Mouse (Mus musculus): ENCODE results near the gene Sdk2. TPM values are rescaled to one million over a fixed set of nuclear protein-coding genes. Genes with fewer than 3 reads are reported as not detected.

Sdk2 gene
- polyA plus RNA-seq, 1 experiment from 2014 or later, result 1.1 TPM

DNA sequence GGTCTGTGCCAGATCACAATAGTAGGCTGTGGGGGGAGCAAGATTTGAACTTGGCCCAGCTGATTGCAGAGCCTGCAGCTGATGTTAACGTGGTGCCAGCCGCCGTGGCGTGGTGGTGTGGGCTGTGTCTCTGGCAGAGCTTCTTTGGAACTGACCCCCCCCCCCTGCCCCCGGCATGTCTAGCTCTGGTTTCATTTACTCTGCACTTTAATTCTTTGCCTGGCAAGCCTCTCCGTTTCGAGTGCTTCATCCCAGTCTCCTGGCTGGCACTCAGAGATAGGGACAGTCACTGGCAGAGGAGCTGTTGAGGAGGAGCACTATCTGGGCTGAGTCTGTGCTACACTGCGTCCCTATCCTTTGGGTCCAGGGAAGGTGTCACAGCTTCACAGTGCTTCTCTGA lies 75.0 kb downstream of the Sdk2 start:
- no peaks in the 10 kb centered on the region for H3K27me3 ChIP-seq (ENCODE audit: control insufficient read depth, insufficient read depth, low read length)

DNA sequence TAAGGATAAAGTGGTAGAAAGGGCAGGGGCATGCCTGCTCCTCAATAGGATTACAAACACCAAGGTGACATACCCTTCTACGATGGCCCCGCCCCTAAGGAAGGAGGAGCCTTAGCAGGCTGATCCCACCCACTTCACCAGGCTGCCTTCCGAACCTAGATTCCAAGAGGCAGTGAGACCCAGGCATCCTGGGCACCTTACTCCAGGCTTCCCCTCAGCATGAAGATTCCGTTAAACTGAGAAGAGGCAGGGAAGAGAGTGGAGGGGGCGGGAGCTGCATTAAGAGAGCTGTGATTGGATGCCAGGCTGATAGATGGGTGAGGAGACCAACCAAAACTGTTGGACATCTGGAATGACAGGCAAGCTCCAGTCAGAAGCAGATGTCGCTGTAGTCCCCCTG lies 76.4 kb downstream of the Sdk2 start:
- no peaks in the 10 kb centered on the region for H3K9me3 ChIP-seq (replicated peaks; ENCODE audit: control insufficient read depth, low read length)
- H3K27me3 ChIP-seq (ENCODE audit: control insufficient read depth, insufficient read depth, low read length), result no peaks in the 10 kb centered on the region
- H3K4me2 ChIP-seq (ENCODE audit: low read depth, low read length), result peak overlapping the region; percentile 38; the same call in 1 of the 2 replicates
- H3K4me1 ChIP-seq (ENCODE audit: control insufficient read depth, insufficient read depth, low read length), result peaks cover 16% of the 10 kb centered on the region
- peak overlapping the region; percentile 35 for H3K4me3 ChIP-seq (ENCODE audit: low read length)
- no peak overlapping the region for H3K9ac ChIP-seq (ENCODE audit: low read length)
- H3K36me3 ChIP-seq (ENCODE audit: control insufficient read depth, insufficient read depth), result no peaks in the 10 kb centered on the region
- 5% methylated on average over 6 of the region's 6 CpGs for WGBS
- peak; percentile 74 for ATAC-seq (replicated peaks; ENCODE audit: extremely low read depth, insufficient read depth, low FRiP score)
- H3K27ac ChIP-seq (ENCODE audit: low read length), result no peak overlapping the region

More for the DNA sequence above, 75.0 kb downstream of the Sdk2 start:
- H3K36me3 ChIP-seq (ENCODE audit: control insufficient read depth, insufficient read depth), result no peaks in the 10 kb centered on the region
- no peak overlapping the region for H3K27ac ChIP-seq (ENCODE audit: low read length)
- H3K9ac ChIP-seq (ENCODE audit: low read length), result no peak overlapping the region
- H3K4me1 ChIP-seq (ENCODE audit: control insufficient read depth, insufficient read depth, low read length), result peaks cover 8% of the 10 kb centered on the region
- 50% methylated on average over 8 of the region's 8 CpGs for WGBS
- no peaks in the 10 kb centered on the region for H3K9me3 ChIP-seq (replicated peaks; ENCODE audit: control insufficient read depth, low read length)
- H3K4me2 ChIP-seq (ENCODE audit: low read depth, low read length), result no peak overlapping the region
- no peak overlapping the region for H3K4me3 ChIP-seq (ENCODE audit: low read length)
- no peak for ATAC-seq (replicated peaks; ENCODE audit: extremely low read depth, insufficient read depth, low FRiP score)

DNA sequence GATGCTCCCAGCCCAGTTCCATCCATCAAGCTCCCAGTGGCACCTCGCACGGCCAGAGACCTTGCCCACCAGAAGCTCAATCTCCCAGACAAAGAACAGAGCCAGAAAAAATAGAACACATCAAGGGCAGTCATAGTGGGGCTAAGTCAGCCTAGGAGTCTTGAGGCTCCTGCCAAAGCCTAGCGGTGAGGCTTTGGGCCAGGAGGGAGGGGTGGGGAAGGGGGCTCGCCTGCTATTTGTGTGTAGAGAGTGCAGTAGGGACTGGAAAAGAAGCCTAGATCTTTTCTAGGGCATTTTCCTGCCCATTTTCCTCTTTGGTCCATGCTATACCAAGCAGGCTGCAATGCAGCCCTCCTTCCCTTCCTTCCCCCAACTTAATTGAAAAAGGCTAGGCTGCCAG lies 76.8 kb downstream of the Sdk2 start:
- WGBS, result 32% methylated on average over 4 of the region's 4 CpGs
- no peaks in the 10 kb centered on the region for H3K36me3 ChIP-seq (ENCODE audit: control insufficient read depth, insufficient read depth)
- peak overlapping the region; percentile 38; the same call in 1 of the 2 replicates for H3K4me2 ChIP-seq (ENCODE audit: low read depth, low read length)
- no peak for ATAC-seq (replicated peaks; ENCODE audit: extremely low read depth, insufficient read depth, low FRiP score)
- H3K4me1 ChIP-seq (ENCODE audit: control insufficient read depth, insufficient read depth, low read length), result peaks cover 16% of the 10 kb centered on the region
- no peak overlapping the region for H3K9ac ChIP-seq (ENCODE audit: low read length)
- H3K27ac ChIP-seq (ENCODE audit: low read length), result no peak overlapping the region
- no peak overlapping the region for H3K4me3 ChIP-seq (ENCODE audit: low read length)
- no peaks in the 10 kb centered on the region for H3K27me3 ChIP-seq (ENCODE audit: control insufficient read depth, insufficient read depth, low read length)
- H3K9me3 ChIP-seq (replicated peaks; ENCODE audit: control insufficient read depth, low read length), result no peaks in the 10 kb centered on the region

DNA sequence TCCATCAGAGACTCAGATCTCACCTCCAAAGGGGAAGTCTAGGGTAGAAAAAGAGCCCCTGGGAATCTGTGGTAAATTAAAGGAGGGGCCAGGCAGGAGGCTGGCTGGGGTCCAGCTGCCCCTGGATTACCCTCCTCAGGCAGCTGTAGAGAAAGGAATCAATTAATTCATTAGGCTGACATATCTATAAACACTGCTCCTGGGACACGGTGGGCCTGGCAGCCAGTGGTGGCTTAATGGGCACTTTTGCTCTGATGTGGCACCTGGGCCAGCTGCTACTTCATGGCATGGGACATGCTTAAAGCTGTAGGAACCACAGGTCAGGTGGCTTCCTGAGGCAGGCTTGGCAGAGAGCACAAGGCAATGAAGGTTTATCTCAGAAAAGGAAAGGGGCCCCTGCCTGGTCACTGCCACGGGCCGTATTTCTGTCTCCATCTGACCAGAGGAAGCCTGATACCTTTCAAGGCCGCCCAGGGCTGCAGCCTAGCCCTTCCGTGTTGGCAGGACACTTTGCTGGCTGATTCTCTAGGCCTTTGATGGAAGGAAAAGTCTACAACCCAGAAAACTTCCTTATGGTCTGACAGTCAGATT lies 80.9 kb downstream of the Sdk2 start:
- 23% methylated on average over 5 of the region's 5 CpGs for WGBS
- H3K4me1 ChIP-seq (ENCODE audit: control insufficient read depth, insufficient read depth, low read length), result peaks cover 24% of the 10 kb centered on the region

DNA sequence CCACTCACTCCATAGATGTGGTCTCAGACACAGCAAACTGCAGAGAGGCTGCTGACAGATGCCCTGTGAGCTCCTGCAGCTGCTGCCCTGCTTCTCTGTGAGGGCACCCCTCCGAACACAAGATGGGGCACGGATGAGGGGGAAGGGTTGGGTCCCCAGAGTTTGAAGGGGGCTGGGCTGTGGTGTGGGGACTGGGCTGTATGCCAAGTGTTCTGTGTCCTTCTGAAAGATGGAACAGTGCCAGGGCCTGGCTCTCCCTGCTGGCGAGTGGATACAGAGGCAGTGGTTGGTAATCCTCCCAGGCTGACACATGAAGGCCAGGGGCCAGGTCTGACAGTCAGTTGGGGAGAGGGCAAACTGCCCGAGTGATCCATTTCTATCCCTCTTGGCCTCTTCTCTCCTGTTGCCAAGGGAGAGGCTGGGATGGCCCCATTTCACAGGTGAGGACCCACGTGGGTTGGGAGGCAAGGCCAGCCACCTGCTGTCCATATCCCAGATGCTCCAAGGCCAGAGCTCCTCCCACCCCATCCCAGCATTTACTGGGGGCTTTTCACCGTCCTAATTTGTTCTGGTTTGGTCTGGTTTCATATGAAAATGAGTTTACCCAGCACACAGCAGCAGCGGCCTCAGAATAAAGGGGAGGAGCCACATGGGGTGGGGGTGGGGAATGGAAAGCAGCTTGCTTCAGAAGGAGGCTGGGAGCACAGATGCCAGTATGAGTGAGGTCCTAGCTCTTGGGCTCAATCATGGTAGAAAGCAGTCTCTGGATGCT lies 84.9 kb downstream of the Sdk2 start:
- Histone ChIP-seq H3K4me2 (ENCODE audit: low read depth, low read length) (no peak overlapping the region), H3K27ac (ENCODE audit: low read length) (no peak overlapping the region), H3K4me1 (ENCODE audit: control insufficient read depth, insufficient read depth, low read length) (peaks cover 21% of the 10 kb centered on the region), H3K4me3 (ENCODE audit: low read length) (no peak overlapping the region), H3K27me3 (ENCODE audit: control insufficient read depth, insufficient read depth, low read length) (no peaks in the 10 kb centered on the region), H3K9me3 (replicated peaks; ENCODE audit: control insufficient read depth, low read length) (no peaks in the 10 kb centered on the region), H3K36me3 (ENCODE audit: control insufficient read depth, insufficient read depth) (no peaks in the 10 kb centered on the region), H3K9ac (ENCODE audit: low read length) (no peak overlapping the region)
- WGBS, result 26% methylated on average over 7 of the region's 7 CpGs
- peak; percentile 53 for ATAC-seq (replicated peaks; ENCODE audit: extremely low read depth, insufficient read depth, low FRiP score)

More for the DNA sequence above, 80.9 kb downstream of the Sdk2 start:
- no peak for ATAC-seq (replicated peaks; ENCODE audit: extremely low read depth, insufficient read depth, low FRiP score)
- Histone ChIP-seq H3K9me3 (replicated peaks; ENCODE audit: control insufficient read depth, low read length) (no peaks in the 10 kb centered on the region), H3K4me3 (ENCODE audit: low read length) (no peak overlapping the region), H3K9ac (ENCODE audit: low read length) (no peak overlapping the region), H3K27ac (ENCODE audit: low read length) (no peak overlapping the region), H3K4me2 (ENCODE audit: low read depth, low read length) (no peak overlapping the region), H3K36me3 (ENCODE audit: control insufficient read depth, insufficient read depth) (no peaks in the 10 kb centered on the region), H3K27me3 (ENCODE audit: control insufficient read depth, insufficient read depth, low read length) (no peaks in the 10 kb centered on the region)

DNA sequence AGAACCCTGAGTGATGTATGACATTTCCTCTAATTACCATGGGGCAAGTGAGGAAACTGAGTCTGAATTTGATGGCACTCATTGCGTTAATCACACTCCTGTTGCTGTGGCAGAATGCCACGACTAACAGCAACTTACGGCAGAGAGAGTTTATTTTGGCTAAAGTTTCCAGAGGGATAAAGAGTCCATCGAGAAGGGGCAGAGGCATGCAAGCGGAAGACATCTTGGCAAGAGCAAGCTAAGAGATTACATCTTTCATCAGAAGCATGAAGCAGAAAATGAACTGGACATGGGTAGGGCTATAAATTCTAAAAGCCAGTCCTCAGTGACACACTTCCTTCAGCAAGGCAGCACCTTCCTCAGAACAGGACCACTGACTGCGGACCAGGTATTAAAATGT lies 85.8 kb downstream of the Sdk2 start:
- WGBS, result 60% methylated on average over 6 of the region's 6 CpGs
- Histone ChIP-seq H3K9ac (ENCODE audit: low read length) (no peak overlapping the region), H3K9me3 (replicated peaks; ENCODE audit: control insufficient read depth, low read length) (no peaks in the 10 kb centered on the region), H3K4me3 (ENCODE audit: low read length) (no peak overlapping the region), H3K27ac (ENCODE audit: low read length) (no peak overlapping the region), H3K4me1 (ENCODE audit: control insufficient read depth, insufficient read depth, low read length) (peaks cover 18% of the 10 kb centered on the region), H3K36me3 (ENCODE audit: control insufficient read depth, insufficient read depth) (no peaks in the 10 kb centered on the region), H3K27me3 (ENCODE audit: control insufficient read depth, insufficient read depth, low read length) (no peaks in the 10 kb centered on the region), H3K4me2 (ENCODE audit: low read depth, low read length) (no peak overlapping the region)
- ATAC-seq (replicated peaks; ENCODE audit: extremely low read depth, insufficient read depth, low FRiP score), result no peak

DNA sequence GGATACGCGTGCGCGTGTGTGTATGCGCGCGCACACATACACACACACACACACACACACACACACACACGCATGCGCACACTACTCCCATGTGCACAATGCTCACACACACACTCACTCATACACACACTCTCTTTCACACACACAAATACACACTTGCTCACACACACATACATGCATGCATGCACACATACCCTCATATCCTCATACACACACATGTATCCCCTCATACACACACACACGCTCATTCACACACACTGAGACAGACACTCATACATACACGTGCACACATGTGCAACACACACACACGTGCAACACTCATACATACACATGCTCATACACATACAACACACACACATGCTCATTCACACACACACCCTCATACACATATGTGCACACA lies 88.5 kb downstream of the Sdk2 start:
- Histone ChIP-seq H3K9me3 (replicated peaks; ENCODE audit: control insufficient read depth, low read length) (no peaks in the 10 kb centered on the region), H3K4me3 (ENCODE audit: low read length) (no peak overlapping the region), H3K4me2 (ENCODE audit: low read depth, low read length) (no peak overlapping the region), H3K27me3 (ENCODE audit: control insufficient read depth, insufficient read depth, low read length) (no peaks in the 10 kb centered on the region), H3K4me1 (ENCODE audit: control insufficient read depth, insufficient read depth, low read length) (peaks cover 12% of the 10 kb centered on the region), H3K27ac (ENCODE audit: low read length) (no peak overlapping the region), H3K36me3 (ENCODE audit: control insufficient read depth, insufficient read depth) (no peaks in the 10 kb centered on the region), H3K9ac (ENCODE audit: low read length) (no peak overlapping the region)
- WGBS, result 96% methylated on average over 12 of the region's 12 CpGs
- ATAC-seq (replicated peaks; ENCODE audit: extremely low read depth, insufficient read depth, low FRiP score), result no peak

DNA sequence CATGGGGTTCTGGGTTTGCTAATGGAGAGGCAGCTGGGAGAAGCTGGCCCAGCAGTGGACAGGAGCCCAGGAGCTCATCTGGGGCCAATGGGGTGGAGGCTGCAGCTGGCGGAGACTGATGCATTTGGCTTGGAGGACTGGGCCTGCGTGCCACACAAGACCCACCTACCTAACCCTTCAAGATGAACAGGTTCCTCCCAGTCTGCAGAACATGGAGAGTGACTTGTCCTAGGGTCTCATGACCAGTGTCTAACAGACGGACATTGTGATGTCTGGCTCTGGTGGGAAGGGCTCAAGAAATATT lies 91.2 kb downstream of the Sdk2 start:
- Histone ChIP-seq H3K36me3 (ENCODE audit: control insufficient read depth, insufficient read depth) (no peaks in the 10 kb centered on the region), H3K4me2 (ENCODE audit: low read depth, low read length) (no peak overlapping the region), H3K27ac (ENCODE audit: low read length) (no peak overlapping the region), H3K9ac (ENCODE audit: low read length) (no peak overlapping the region), H3K27me3 (ENCODE audit: control insufficient read depth, insufficient read depth, low read length) (no peaks in the 10 kb centered on the region), H3K9me3 (replicated peaks; ENCODE audit: control insufficient read depth, low read length) (peaks cover 7% of the 10 kb centered on the region), H3K4me1 (ENCODE audit: control insufficient read depth, insufficient read depth, low read length) (no peaks in the 10 kb centered on the region; the same call in 1 of the 2 replicates), H3K4me3 (ENCODE audit: low read length) (no peak overlapping the region)
- no peak for ATAC-seq (replicated peaks; ENCODE audit: extremely low read depth, insufficient read depth, low FRiP score)
- WGBS, result 70% methylated on average over 3 of the region's 3 CpGs

DNA sequence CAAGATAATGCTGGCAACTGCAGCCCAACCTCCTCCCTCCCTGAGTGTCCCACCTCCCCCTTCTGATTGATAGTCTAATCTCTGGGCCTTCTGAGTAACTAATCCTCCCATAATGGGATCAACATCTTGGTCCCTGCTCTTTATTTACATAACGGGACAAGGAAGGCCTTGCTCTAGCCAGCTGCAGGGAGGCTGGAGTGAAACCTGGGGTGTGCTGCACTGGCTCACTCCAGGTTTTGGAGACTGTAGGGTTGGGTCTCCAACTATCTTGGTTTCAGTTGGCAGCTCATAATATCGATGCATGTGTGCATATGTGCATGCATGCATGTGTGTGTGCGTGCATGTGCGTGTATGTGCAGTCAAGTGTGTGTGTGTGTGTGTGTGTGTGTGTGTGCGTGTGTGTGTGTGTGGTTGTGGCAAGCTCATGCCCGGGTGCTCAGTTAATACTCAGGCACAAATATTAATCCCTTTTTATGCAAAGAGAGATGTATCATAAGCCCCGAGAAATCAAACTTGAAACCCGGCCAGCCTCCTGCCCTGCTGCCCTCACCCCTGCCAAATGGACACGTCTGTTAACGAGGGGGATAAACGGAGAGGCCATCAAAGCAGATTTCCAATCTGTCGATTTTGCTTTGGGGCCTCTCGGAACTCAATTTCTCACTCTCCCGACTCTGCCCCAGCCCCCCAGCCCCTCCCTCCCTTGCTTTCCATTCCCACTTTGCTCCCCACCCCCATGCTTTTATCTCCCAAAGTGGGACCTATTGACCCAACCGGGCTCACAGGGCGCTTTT lies 91.8 kb downstream of the Sdk2 start:
- no peak overlapping the region for H3K4me3 ChIP-seq (ENCODE audit: low read length)
- H3K4me1 ChIP-seq (ENCODE audit: control insufficient read depth, insufficient read depth, low read length), result no peaks in the 10 kb centered on the region; the same call in 1 of the 2 replicates
- no peak overlapping the region for H3K9ac ChIP-seq (ENCODE audit: low read length)
- no peak for ATAC-seq (replicated peaks; ENCODE audit: extremely low read depth, insufficient read depth, low FRiP score)
- no peaks in the 10 kb centered on the region for H3K27me3 ChIP-seq (ENCODE audit: control insufficient read depth, insufficient read depth, low read length)
- H3K4me2 ChIP-seq (ENCODE audit: low read depth, low read length), result no peak overlapping the region
- 45% methylated on average over 16 of the region's 16 CpGs for WGBS
- peaks cover 7% of the 10 kb centered on the region for H3K9me3 ChIP-seq (replicated peaks; ENCODE audit: control insufficient read depth, low read length)
- no peaks in the 10 kb centered on the region for H3K36me3 ChIP-seq (ENCODE audit: control insufficient read depth, insufficient read depth)
- no peak overlapping the region for H3K27ac ChIP-seq (ENCODE audit: low read length)

All from heart, embryonic 16.5 days (tissue).